Mouse (Mus musculus) hindbrain, postnatal 0 days (tissue): Measurements from ENCODE around the gene Bloc1s5. TPM values are rescaled to one million over a fixed set of nuclear protein-coding genes. Genes with fewer than 3 reads are reported as not detected.

Source experiments
- ATAC-seq: fragments of 200-750 bp; cut with Nextera tagmentation; 2 replicates; pipeline ENCODE4 v1.8.0; 2017; ENCODE audit warnings: mild to moderate bottlenecking, moderate TSS enrichment, moderate library complexity
- DNase-seq: peaks from one replicate; pipeline ENCODE4 v3.0.0-alpha.2; 2015; ENCODE audit warnings: low spot score
- H3K27ac ChIP-seq: fragments of 300-500 bp; sonication (generic); 2 replicates; pipeline ENCODE4 v1.5.1; 2014; ENCODE audit warnings: mild to moderate bottlenecking
- H3K27me3 ChIP-seq: fragments of 300-500 bp; sonication (generic); 2 replicates; pipeline ENCODE4 v1.6.1; 2014; ENCODE audit warnings: low read length, mixed read lengths; ENCODE audit not compliant: insufficient read depth
- H3K36me3 ChIP-seq: fragments of 300-500 bp; sonication (generic); 2 replicates; pipeline ENCODE4 v1.6.1; 2014; ENCODE audit warnings: low read length, mixed read lengths; ENCODE audit not compliant: insufficient read depth
- H3K4me1 ChIP-seq: fragments of 300-500 bp; sonication (generic); 2 replicates; pipeline ENCODE4 v1.6.1; 2014; ENCODE audit warnings: antibody characterized with exemption, low read length, mixed read lengths; ENCODE audit not compliant: insufficient read depth
- H3K4me2 ChIP-seq: fragments of 300-500 bp; sonication (generic); 2 replicates; pipeline ENCODE4 v1.6.1; 2014; ENCODE audit warnings: low read depth, mild to moderate bottlenecking, low read length, moderate library complexity, mixed read lengths
- H3K4me3 ChIP-seq: fragments of 300-500 bp; sonication (generic); 2 replicates; pipeline ENCODE4 v1.5.1; 2014; ENCODE audit warnings: low read length
- H3K9ac ChIP-seq: fragments of 300-500 bp; sonication (generic); replicated peaks from 2 replicates; pipeline ENCODE4 v1.6.1; 2014; ENCODE audit warnings: mild to moderate bottlenecking, low read length, moderate library complexity, mixed read lengths
- H3K9me3 ChIP-seq: fragments of 300-500 bp; sonication (generic); 2 replicates; pipeline ENCODE4 v1.6.1; 2016; ENCODE audit warnings: low read length, mixed read lengths
- CTCF ChIP-seq: IDR thresholded peaks from 2 replicates; pipeline ENCODE4 v1.5.1; 2016; ENCODE audit warnings: antibody characterized with exemption, control low read depth, low read depth
- WGBS: fragments of 180-500 bp; shearing (Covaris S2); extraction: QIAGEN DNeasy Blood & Tissue Kit; methylation state at CpG from one replicate; pipeline ENCODE4 v1.1.7; 2014; 5-methylcytosine and 5-hydroxymethylcytosine counted together
- polyA plus RNA-seq: library from polyadenylated mRNA; unstranded; fragments of >200 nt; fragmentation: Nextera tagmentation; extraction: Ambion mirVana; gene quantifications from 2 replicates; pipeline ENCODE4 v1.2.1, GENCODE M21; 2015
- total RNA-seq: library from RNA; depleted of rRNA; stranded (reverse); fragments of >200 nt; gene quantifications from 2 replicates; pipeline ENCODE4 v1.2.3, GENCODE M21; 2014

Gene Bloc1s5
- total and polyA plus RNA-seq, 2 experiments from 2014 or later = 10.1 to 22.2 TPM

GRCm38 (mm10) chr13:38658528-38659280, 23.8 kb upstream of the Bloc1s5 start, which contains the start of gene Eef1e1:
Eef1e1 (minus strand) TSS chr13:38659058.
- Histone ChIP-seq H3K27me3 (no peaks in the 10 kb centered on the region), H3K27ac (peak within 1 kb of the TSS; percentile 88), H3K4me1 (peaks cover 5% of the 10 kb centered on the region; the same call in 1 of the 2 replicates), H3K4me3 (peak within 1 kb of the TSS; percentile 81), H3K9me3 (no peaks in the 10 kb centered on the region), H3K36me3 (peaks cover 26% of the 10 kb centered on the region; the same call in 1 of the 2 replicates), H3K9ac (peak within 1 kb of the TSS; percentile 75), H3K4me2 (peak within 1 kb of the TSS; percentile 72)
- ATAC-seq = peak; percentile 99
- peak; percentile 83 for TF ChIP-seq CTCF
- under 1% methylated on average over 59 of the region's 59 CpGs for WGBS
- peak; percentile 96 for DNase-seq

- H3K4me3 ChIP-seq = peak overlapping the region; percentile 81
- DNase-seq = no peak
- no peaks in the 10 kb centered on the region for H3K27me3 ChIP-seq
- peak overlapping the region; percentile 75 for H3K9ac ChIP-seq
- peaks cover 5% of the 10 kb centered on the region; the same call in 1 of the 2 replicates for H3K4me1 ChIP-seq
- peaks cover 33% of the 10 kb centered on the region; the same call in 1 of the 2 replicates for H3K36me3 ChIP-seq
- peak overlapping the region; percentile 72 for H3K4me2 ChIP-seq
- no peaks in the 10 kb centered on the region for H3K9me3 ChIP-seq
- peak overlapping the region; percentile 88; the same call in 1 of the 2 replicates for H3K27ac ChIP-seq
- no peak for TF ChIP-seq CTCF
- WGBS = 15% methylated on average over 4 of the region's 4 CpGs
- no peak for ATAC-seq
Observed at GRCm38 (mm10) chr13:38657865-38658264, 23.0 kb upstream of the Bloc1s5 start.

DNA sequence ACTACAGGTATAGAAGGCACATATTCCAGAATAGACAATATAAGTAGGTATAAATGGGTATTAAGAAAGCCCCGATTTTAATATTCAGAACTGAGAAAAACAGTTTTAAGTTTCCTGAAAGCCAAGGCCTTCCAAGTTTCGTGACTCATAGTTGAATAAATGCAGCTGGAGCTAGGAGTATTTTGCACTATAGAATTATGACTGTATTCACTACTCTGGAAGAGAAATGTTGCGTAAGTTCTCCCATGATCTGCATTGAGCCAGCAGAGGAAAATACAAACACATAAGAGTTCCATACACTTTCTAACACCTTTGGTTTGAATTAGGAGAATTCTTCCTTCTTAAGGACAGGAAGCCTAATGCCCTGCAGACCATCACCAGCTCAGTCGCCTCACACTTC, 15.4 kb upstream of the Bloc1s5 start:
- no peak overlapping the region for H3K4me3 ChIP-seq
- H3K9me3 ChIP-seq = no peaks in the 10 kb centered on the region

DNA sequence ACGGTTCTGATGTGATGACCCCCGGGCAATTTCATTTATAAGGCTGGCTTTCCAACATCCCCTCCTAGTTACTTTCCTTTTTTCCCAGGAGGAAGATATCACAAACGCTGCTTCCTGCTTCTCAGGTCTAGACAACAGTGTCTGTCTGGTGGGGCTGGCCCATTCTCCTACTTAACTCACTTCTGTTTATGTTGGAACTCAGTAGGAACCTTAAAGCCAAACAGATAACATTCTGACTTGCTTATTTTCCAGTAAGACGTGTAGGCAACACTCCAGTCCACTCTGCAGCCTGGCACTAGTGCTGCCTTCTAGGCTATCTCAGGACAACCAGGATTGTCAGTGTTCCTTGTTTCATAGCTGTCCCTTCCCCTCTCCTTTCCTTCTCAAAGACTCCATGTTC, 14.2 kb upstream of the Bloc1s5 start:
- H3K4me2 ChIP-seq = no peak overlapping the region
- no peaks in the 10 kb centered on the region for H3K4me1 ChIP-seq
- no peak for DNase-seq
- ATAC-seq = no peak
- H3K4me3 ChIP-seq = no peak overlapping the region
- WGBS = 90% methylated on average over 4 of the region's 4 CpGs
- H3K9me3 ChIP-seq = no peaks in the 10 kb centered on the region
- no peak overlapping the region for H3K9ac ChIP-seq
- H3K27ac ChIP-seq = no peak overlapping the region
- no peak for TF ChIP-seq CTCF
- H3K27me3 ChIP-seq = no peaks in the 10 kb centered on the region
- H3K36me3 ChIP-seq = peaks cover 70% of the 10 kb centered on the region

More for the DNA sequence above, 15.4 kb upstream of the Bloc1s5 start:
- DNase-seq = no peak
- TF ChIP-seq CTCF = no peak
- H3K9ac ChIP-seq = no peak overlapping the region
- 92% methylated on average over 4 of the region's 4 CpGs for WGBS
- no peak overlapping the region for H3K4me2 ChIP-seq
- H3K36me3 ChIP-seq = peaks cover 70% of the 10 kb centered on the region
- no peaks in the 10 kb centered on the region for H3K27me3 ChIP-seq
- no peak overlapping the region for H3K27ac ChIP-seq
- H3K4me1 ChIP-seq = no peaks in the 10 kb centered on the region
- no peak for ATAC-seq

DNA sequence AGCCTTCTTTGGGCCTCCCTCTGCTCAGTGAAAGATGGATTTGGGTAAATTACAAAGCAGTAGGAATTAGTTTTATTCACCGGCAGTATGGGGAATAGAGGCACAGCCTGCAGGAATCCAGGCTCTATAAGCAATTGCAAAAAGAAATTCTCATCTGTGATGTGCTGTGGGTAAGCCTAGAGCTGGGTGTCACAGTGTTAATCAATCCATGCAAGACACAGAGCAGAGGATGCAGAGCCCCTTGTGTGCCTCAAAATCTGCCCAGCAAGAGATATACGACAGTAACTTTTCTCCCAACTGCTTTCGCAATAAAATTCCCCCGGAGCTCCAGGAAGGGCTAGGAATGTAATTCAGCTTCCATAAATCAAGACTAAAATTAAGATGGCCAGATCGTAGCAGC, 6.5 kb upstream of the Bloc1s5 start:
- H3K9me3 ChIP-seq = no peaks in the 10 kb centered on the region
- TF ChIP-seq CTCF = no peak
- H3K4me1 ChIP-seq = no peaks in the 10 kb centered on the region
- ATAC-seq (no peak), DNase-seq (no peak)
- no peak overlapping the region for H3K4me3 ChIP-seq
- 80% methylated on average over 5 of the region's 5 CpGs for WGBS
- no peak overlapping the region for H3K9ac ChIP-seq
- no peak overlapping the region for H3K4me2 ChIP-seq
- no peaks in the 10 kb centered on the region for H3K27me3 ChIP-seq
- no peak overlapping the region for H3K27ac ChIP-seq
- H3K36me3 ChIP-seq = peaks cover 22% of the 10 kb centered on the region

- no peak for ATAC-seq
- no peak overlapping the region for H3K9ac ChIP-seq
Observed at GRCm38 (mm10) chr13:38640961-38641360, 6.1 kb upstream of the Bloc1s5 start.

GRCm38 (mm10) chr13:38638694-38639093, 3.8 kb upstream of the Bloc1s5 start:
- H3K27me3 ChIP-seq = no peaks in the 10 kb centered on the region

More at GRCm38 (mm10) chr13:38640961-38641360, 6.1 kb upstream of the Bloc1s5 start:
- no peak for TF ChIP-seq CTCF
- peaks cover 22% of the 10 kb centered on the region for H3K36me3 ChIP-seq
- H3K27ac ChIP-seq = no peak overlapping the region
- DNase-seq = no peak
- whole genome bisulfite sequencing = 61% methylated on average over 5 of the region's 5 CpGs
- no peaks in the 10 kb centered on the region for H3K9me3 ChIP-seq
- H3K4me2 ChIP-seq = no peak overlapping the region
- no peaks in the 10 kb centered on the region for H3K4me1 ChIP-seq
- H3K27me3 ChIP-seq = no peaks in the 10 kb centered on the region
- H3K4me3 ChIP-seq = no peak overlapping the region

More at GRCm38 (mm10) chr13:38638694-38639093, 3.8 kb upstream of the Bloc1s5 start:
- no peak overlapping the region for H3K4me3 ChIP-seq
- no peak overlapping the region for H3K4me2 ChIP-seq
- no peak for TF ChIP-seq CTCF
- no peak overlapping the region for H3K9ac ChIP-seq
- WGBS = 83% methylated on average over 11 of the region's 11 CpGs
- peaks cover 3% of the 10 kb centered on the region for H3K36me3 ChIP-seq
- no peaks in the 10 kb centered on the region for H3K9me3 ChIP-seq
- peaks cover 5% of the 10 kb centered on the region; the same call in 1 of the 2 replicates for H3K4me1 ChIP-seq
- no peak for ATAC-seq
- no peak for DNase-seq
- no peak overlapping the region for H3K27ac ChIP-seq
